Mouse (Mus musculus) intestine, embryonic 16.5 days (tissue): Measurements from ENCODE around the gene Wbp11. TPM values are rescaled to one million over a fixed set of nuclear protein-coding genes. Genes with fewer than 3 reads are reported as not detected.
A peak's percentile ranks its signal among the peaks of the same experiment; 100 is the strongest.

Experiments
- ATAC-seq: fragments of 200-750 bp; cut with Nextera tagmentation; 2 replicates; pipeline ENCODE4 v1.8.0; 2017; ENCODE audit warnings: moderate TSS enrichment, moderate library complexity
- H3K27ac ChIP-seq: fragments of 300-500 bp; sonication (generic); 2 replicates; pipeline ENCODE4 v1.5.1; 2014; ENCODE audit warnings: mild to moderate bottlenecking, low read length
- H3K27me3 ChIP-seq: fragments of 300-500 bp; sonication (generic); replicated peaks from 2 replicates; pipeline ENCODE4 v1.6.1; 2014; ENCODE audit warnings: low read length, control low read depth, mixed read lengths; ENCODE audit not compliant: control insufficient read depth, insufficient read depth
- H3K36me3 ChIP-seq: fragments of 300-500 bp; sonication (generic); 2 replicates; pipeline ENCODE4 v1.6.1; 2014; ENCODE audit warnings: low read length, control low read depth; ENCODE audit not compliant: control insufficient read depth, insufficient read depth
- H3K4me1 ChIP-seq: fragments of 300-500 bp; sonication (generic); 2 replicates; pipeline ENCODE4 v1.6.1; 2014; ENCODE audit warnings: low read length, control low read depth, mixed read lengths; ENCODE audit not compliant: control insufficient read depth, insufficient read depth
- H3K4me2 ChIP-seq: fragments of 300-500 bp; sonication (generic); 2 replicates; pipeline ENCODE4 v1.6.1; 2014; ENCODE audit warnings: low read depth, low read length, control low read depth
- H3K4me3 ChIP-seq: fragments of 300-500 bp; sonication (generic); 2 replicates; pipeline ENCODE4 v1.5.1; 2014; ENCODE audit warnings: mild to moderate bottlenecking, low read length
- H3K9ac ChIP-seq: fragments of 300-500 bp; sonication (generic); 2 replicates; pipeline ENCODE4 v1.6.1; 2014; ENCODE audit warnings: low read depth, low read length
- H3K9me3 ChIP-seq: fragments of 300-500 bp; sonication (generic); 2 replicates; pipeline ENCODE4 v1.6.1; 2016; ENCODE audit warnings: low read length, control low read depth; ENCODE audit not compliant: control insufficient read depth
- WGBS: fragments of 180-500 bp; shearing (Covaris S2); extraction: QIAGEN DNeasy Blood & Tissue Kit; methylation state at CpG from one replicate; pipeline ENCODE4 v1.1.7; 2014; 5-methylcytosine and 5-hydroxymethylcytosine counted together
- polyA plus RNA-seq: library from polyadenylated mRNA; unstranded; fragments of >200 nt; fragmentation: Nextera tagmentation; extraction: Ambion mirVana; gene quantifications from 2 replicates; pipeline ENCODE4 v1.2.1, GENCODE M21; 2015

Gene Wbp11
- polyA plus RNA-seq, 1 experiment from 2014 or later: 82.1 TPM

DNA sequence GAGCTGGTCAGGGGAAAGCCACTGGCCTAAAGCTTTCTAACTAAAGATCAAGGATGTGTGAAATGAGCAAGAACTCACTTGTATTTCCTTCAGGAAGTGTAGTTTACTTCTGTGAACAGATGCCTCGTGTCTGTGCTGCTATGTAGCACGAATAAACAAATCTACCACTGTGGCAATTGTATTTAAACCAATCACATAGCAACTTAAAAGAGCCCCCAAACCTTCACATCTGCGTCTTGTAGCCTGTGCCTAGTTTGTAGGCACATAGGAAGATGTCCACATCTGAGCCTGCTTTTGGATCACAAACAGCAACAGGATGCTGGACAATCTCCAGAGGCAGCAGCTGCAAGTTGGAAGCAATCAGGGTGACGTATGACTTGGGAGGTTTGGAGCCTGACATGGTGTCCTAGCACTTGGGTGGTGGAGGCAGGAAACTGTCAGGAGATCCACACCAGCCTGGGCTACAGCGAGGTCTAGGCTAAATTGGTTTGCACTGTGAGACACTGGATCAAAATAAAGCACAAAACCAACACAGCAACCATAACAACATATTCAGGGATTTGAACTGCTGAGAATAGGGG lies 38.6 kb downstream of the Wbp11 start:
- H3K36me3 ChIP-seq: no peaks in the 10 kb centered on the region
- no peak overlapping the region for H3K4me2 ChIP-seq
- no peak overlapping the region for H3K4me3 ChIP-seq
- H3K9me3 ChIP-seq: no peaks in the 10 kb centered on the region
- peaks cover 14% of the 10 kb centered on the region for H3K4me1 ChIP-seq
- H3K9ac ChIP-seq: no peak overlapping the region
- peak overlapping the region; percentile 69 for H3K27ac ChIP-seq
- H3K27me3 ChIP-seq: no peaks in the 10 kb centered on the region
- 46% methylated on average over 5 of the region's 5 CpGs for WGBS
- peak; percentile 76 for ATAC-seq

DNA sequence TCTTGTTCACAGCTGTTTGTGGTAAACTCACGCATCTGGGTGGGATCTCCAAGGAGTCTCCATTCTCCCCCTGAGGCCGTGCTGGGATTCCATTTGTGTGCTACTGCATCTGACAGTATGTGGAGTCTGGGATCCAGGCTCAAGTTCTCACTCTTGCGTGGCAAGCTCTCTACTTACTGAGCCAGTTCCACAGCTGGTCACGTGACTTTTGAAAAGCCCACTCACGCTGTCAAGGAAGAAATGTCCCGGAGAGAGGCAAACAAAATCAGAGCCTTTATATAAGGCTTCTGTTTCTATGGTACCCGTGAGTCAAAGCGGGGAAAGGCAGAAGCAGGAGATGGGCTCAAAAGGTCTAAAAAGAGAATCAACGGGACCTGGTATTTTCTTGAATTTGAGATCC lies 45.3 kb downstream of the Wbp11 start:
- ATAC-seq: no peak
- Histone ChIP-seq H3K27me3 (no peaks in the 10 kb centered on the region), H3K36me3 (no peaks in the 10 kb centered on the region), H3K4me3 (no peak overlapping the region), H3K4me1 (0 out of 2 replicates have a peak, but pooled peaks cover 4% of the 10 kb centered on the region), H3K9me3 (no peaks in the 10 kb centered on the region), H3K9ac (no peak overlapping the region), H3K4me2 (peak overlapping the region; percentile 44), H3K27ac (peak overlapping the region; percentile 85)
- 68% methylated on average over 9 of the region's 9 CpGs for WGBS

DNA sequence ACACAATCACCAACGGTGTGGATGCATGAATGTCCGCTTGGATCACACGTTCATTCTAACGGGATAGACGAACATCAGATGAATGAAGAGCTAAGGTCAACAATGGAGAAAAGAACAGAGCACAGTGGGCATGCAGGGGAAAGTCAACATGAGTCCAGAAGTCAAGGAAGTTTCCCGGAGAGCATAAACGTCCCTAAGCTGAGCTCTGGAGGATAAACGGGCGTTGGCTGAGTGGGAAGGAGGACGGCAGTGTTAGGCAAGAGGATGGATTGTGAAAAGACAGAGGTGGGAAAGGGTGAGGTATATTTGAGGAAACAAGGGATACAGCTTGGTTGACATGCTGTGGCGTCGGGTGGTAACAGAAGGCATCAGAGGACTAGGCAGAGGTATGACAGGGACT lies 45.9 kb downstream of the Wbp11 start:
- Histone ChIP-seq H3K36me3 (no peaks in the 10 kb centered on the region), H3K4me3 (peak overlapping the region; percentile 54), H3K4me2 (peak overlapping the region; percentile 44), H3K27ac (peak overlapping the region; percentile 85), H3K27me3 (no peaks in the 10 kb centered on the region), H3K9me3 (no peaks in the 10 kb centered on the region), H3K4me1 (0 out of 2 replicates have a peak, but pooled peaks cover 4% of the 10 kb centered on the region), H3K9ac (no peak overlapping the region)
- ATAC-seq: peak; percentile 66
- WGBS: 63% methylated on average over 12 of the region's 12 CpGs

DNA sequence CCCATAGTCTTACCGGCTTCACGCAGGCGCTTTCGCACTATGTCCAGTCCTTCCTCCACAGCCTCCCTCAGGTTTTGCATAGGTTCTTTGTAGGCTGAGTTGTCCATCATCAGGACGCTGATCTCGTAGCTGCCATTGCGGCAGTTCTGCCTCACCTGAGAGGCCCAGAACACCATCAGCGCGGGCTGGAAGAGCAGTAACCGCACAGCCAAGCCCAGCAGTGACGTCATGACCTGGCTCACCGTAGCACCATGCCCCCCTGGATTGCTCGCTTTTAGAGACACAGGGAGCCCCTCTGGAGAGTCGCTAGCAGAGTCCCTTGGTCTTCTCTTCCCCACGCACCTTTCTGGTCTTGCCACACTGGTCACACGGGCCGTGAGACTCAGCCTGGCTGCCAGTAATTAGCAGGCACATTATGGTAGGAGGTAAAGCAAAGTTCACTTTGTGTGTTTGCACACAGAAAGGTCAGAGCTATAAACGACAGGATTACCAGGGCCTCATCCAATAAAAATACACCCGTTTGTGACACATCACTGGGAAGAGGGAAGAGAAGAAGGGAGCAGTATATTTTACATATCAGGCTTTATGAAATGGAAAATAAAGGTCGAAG lies 46.6 kb downstream of the Wbp11 start, which contains the start of gene Gucy2c:
Gene Gucy2c (minus strand): TSS at position 389 of the 610 bp plus-strand sequence.
- peak within 1 kb of the TSS; percentile 54 for H3K4me3 ChIP-seq
- peak; percentile 93 for ATAC-seq
- peak within 1 kb of the TSS; percentile 94 for H3K27ac ChIP-seq

DNA sequence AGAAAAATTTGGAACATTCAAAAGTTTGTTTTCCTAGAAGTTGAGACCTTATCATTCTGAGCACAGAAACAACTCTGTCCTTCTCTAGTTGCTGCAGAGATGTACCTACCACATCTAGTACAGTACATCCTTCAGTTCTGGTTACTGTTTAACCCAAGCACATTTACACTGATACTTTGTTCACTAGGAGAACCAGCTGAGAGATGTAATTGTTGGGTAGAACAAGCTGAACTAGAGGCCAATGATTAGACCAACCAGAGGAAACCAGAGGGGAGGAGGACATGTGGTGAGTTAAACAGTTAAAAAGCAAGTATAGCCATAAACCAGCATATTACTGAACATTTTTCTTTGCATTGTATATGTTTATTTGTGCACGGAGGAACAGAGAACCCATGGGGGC lies 51.6 kb downstream of the Wbp11 start:
- Histone ChIP-seq H3K4me2 (no peak overlapping the region), H3K27ac (no peak overlapping the region), H3K4me3 (no peak overlapping the region), H3K27me3 (no peaks in the 10 kb centered on the region), H3K4me1 (0 out of 2 replicates have a peak, but pooled peaks cover 8% of the 10 kb centered on the region), H3K36me3 (no peaks in the 10 kb centered on the region), H3K9me3 (no peaks in the 10 kb centered on the region), H3K9ac (no peak overlapping the region)
- ATAC-seq: peak; percentile 71
- 41% methylated on average over 1 of the region's 1 CpGs for WGBS

More for the DNA sequence above, 46.6 kb downstream of the Wbp11 start, which contains the start of gene Gucy2c:
- no peaks in the 10 kb centered on the region for H3K27me3 ChIP-seq
- no peaks in the 10 kb centered on the region for H3K9me3 ChIP-seq
- no peaks in the 10 kb centered on the region for H3K36me3 ChIP-seq
- H3K9ac ChIP-seq: peak within 1 kb of the TSS; percentile 69
- WGBS: 52% methylated on average over 20 of the region's 20 CpGs
- 0 out of 2 replicates have a peak, but pooled peaks cover 4% of the 10 kb centered on the region for H3K4me1 ChIP-seq
- H3K4me2 ChIP-seq: peak within 1 kb of the TSS; percentile 44

DNA sequence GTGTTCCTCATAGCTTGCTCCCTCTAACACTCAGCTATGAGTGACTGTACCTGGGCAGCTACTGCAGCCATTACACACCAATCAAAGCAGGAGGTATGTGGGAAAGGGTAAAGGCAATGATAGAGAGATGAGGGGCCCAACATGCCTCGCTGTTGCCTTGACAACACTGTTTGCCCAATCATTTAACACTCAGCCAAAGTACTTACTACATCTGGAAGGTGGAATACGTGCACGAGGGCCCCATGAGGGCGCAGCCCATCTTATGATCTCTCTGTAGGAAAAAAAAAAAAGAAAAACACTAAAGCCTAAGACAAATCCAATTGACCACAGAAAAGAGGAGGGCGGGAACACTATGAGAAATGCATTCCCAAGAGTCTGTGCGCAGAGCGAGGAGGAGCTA lies 58.2 kb downstream of the Wbp11 start:
- H3K9ac ChIP-seq: no peak overlapping the region
- no peak overlapping the region for H3K4me2 ChIP-seq
- ATAC-seq: peak; percentile 93
- H3K4me1 ChIP-seq: peaks cover 5% of the 10 kb centered on the region; the same call in 1 of the 2 replicates
- H3K9me3 ChIP-seq: no peaks in the 10 kb centered on the region
- WGBS: 70% methylated on average over 7 of the region's 7 CpGs
- H3K27me3 ChIP-seq: no peaks in the 10 kb centered on the region
- H3K4me3 ChIP-seq: no peak overlapping the region
- 0 out of 2 replicates have a peak, but pooled peaks cover 2% of the 10 kb centered on the region for H3K36me3 ChIP-seq
- H3K27ac ChIP-seq: no peak overlapping the region

DNA sequence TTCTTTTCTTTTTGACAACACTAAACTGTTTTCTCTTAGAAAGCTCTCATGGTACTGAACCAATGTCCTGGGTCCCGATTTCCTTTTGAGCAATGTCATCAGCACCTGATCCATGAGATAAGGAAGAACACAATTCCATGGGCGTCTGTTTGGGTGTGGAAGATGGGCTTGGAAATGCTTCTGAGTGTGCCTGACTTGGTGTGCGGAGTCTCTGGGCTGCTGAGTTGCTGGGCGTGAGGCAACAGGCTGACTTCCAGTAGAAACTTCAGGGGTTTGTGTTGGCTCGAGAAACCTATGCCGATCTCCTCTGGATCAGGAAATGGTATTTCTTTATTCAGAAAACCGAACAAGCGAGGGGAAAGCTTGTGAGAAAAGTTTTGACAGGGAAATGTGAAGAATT lies 58.9 kb downstream of the Wbp11 start:
- Histone ChIP-seq H3K9ac (no peak overlapping the region), H3K4me3 (no peak overlapping the region), H3K36me3 (0 out of 2 replicates have a peak, but pooled peaks cover 2% of the 10 kb centered on the region), H3K27me3 (no peaks in the 10 kb centered on the region), H3K4me1 (peaks cover 11% of the 10 kb centered on the region), H3K4me2 (no peak overlapping the region), H3K27ac (no peak overlapping the region), H3K9me3 (no peaks in the 10 kb centered on the region)
- ATAC-seq: no peak
- WGBS: 85% methylated on average over 8 of the region's 8 CpGs

DNA sequence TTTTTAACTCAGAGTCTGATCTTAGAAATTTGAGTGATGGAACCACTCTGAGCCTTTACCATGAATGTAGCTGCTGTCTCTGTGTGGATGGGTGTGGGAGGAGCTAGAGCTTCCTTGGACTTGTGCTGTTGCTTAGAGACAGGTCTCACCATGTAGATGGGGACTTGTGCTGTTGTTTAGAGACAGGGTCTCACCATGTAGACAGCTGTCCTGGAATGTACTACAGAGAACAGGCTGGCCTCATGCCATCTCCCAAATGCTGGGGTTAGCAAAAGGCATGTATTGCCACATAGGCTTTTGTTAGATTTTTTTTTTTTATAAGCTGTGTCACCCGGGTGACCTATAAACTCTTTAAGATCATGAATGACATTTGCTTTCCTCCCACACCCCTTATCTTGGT lies 64.1 kb downstream of the Wbp11 start:
- Histone ChIP-seq H3K9ac (no peak overlapping the region), H3K27ac (no peak overlapping the region; the same call in 1 of the 2 replicates), H3K4me1 (peaks cover 10% of the 10 kb centered on the region), H3K9me3 (no peaks in the 10 kb centered on the region), H3K4me2 (no peak overlapping the region), H3K4me3 (no peak overlapping the region), H3K36me3 (0 out of 2 replicates have a peak, but pooled peaks cover 2% of the 10 kb centered on the region), H3K27me3 (no peaks in the 10 kb centered on the region)
- no peak for ATAC-seq
- WGBS: 50% methylated on average over 1 of the region's 1 CpGs
